Mouse (Mus musculus): ENCODE measurements around the gene Vmn1r72. TPM values are rescaled to one million over a fixed set of nuclear protein-coding genes. Genes with fewer than 3 reads are reported as not detected.
"Not testable (repeated sequence)": the region's sequence is repeated elsewhere in the genome, so short reads cannot be mapped to it uniquely, and the experiment has no call there.

Vmn1r72 gene
- not detected for total RNA-seq (2021)
- long read RNA-seq, experiment 1, result 0 reads
- long read RNA-seq, experiment 2, result 0 reads

- H3K4me3 ChIP-seq; DNase-seq; H3K27ac ChIP-seq; intact Hi-C loops (cut with DNase I): not testable (repeated sequence)
Measured at GRCm38 (mm10) chr7:11680047-11680446, at the start of gene Vmn1r72. Gene Vmn1r72 (minus strand): TSS chr7:11680147.

GRCm38 (mm10) chr7:11617082-11617481, 62.9 kb downstream of the Vmn1r72 start:
- H3K27ac ChIP-seq; H3K4me3 ChIP-seq; intact Hi-C loops (cut with DNase I); DNase-seq: not testable (repeated sequence)

Other genes with a start within 250 kb of the Vmn1r72 start
- not detected for gene Zscan4-ps2, start 165.8 kb downstream of the Vmn1r72 start, total RNA-seq (2021)
- not detected for gene Zscan4-ps3, start 70.8 kb downstream of the Vmn1r72 start, total RNA-seq (2021)
- gene Vmn1r73, start 50.1 kb upstream of the Vmn1r72 start, total RNA-seq (2021), result not detected
- gene Vmn1r74, start 153.8 kb upstream of the Vmn1r72 start, total RNA-seq (2021), result not detected
- not detected for gene Vmn1r75, start 194.5 kb upstream of the Vmn1r72 start, total RNA-seq (2021)